8 mouse cellular contexts compared by ENCODE assay signal in the genomic region with DNA sequence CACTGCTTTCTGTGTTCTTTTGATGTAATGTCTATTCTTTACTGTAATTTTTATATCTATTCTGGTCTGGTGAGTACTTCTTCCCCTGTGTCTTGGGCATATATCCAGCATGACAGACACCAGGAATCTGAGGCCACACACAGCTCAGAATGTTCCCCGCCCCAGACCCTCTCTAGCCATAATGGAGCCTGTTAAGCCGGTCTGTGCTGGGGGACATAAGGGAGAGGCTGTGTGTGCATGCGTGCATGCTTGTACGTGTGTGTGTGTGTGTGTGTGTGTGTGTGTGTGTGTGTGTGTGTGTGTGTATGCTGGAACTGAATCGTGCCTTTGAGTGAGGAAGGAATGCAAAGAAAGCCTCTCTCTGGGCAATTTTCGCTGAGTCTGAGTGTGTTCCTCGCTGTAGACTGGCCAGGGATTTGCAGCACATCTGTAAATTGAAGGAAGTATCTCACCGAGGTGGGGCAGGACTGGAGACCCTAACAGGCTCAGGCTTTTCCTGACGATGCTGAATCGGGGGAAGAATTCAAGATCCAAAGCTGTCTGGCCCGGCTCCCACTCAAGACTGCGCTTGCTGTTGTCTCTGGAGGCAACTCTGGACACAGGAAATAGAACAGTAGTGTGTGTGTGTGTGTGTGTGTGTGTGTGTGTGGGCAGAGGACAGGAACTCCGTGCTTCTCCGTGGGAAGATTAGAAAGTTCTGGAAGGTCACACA. TPM values are rescaled to one million over a fixed set of nuclear protein-coding genes. Genes with fewer than 3 reads are reported as not detected.
A peak's percentile ranks its signal among the peaks of the same experiment; 100 is the strongest.
DNase-seq lines count a peak whose midpoint lies in the region; ATAC-seq lines count a peak whose summit lies in the region.

No protein-coding gene starts in this region.

- H3K4me3 ChIP-seq in embryonic facial prominence, embryonic 13.5 days, result no peak overlapping the region

- H3K9ac ChIP-seq in embryonic facial prominence, embryonic 13.5 days, result no peak overlapping the region

- 25% methylated on average over 14 of the region's 14 CpGs for WGBS in embryonic facial prominence, embryonic 13.5 days

- H3K9me3 ChIP-seq in embryonic facial prominence, embryonic 13.5 days, result no peaks in the 10 kb centered on the region

- intact Hi-C loops in heart, postnatal 25 days (cut with DNase I), result no loop called here

- DNase-seq in heart, adult 11 months, result peak; percentile 97
- no peak for DNase-seq in heart, postnatal 25 days (ENCODE audit: low spot score)
- DNase-seq in kidney, adult 11 months, result peak; percentile 43
- peak; percentile 82 for DNase-seq in lung, postnatal 10 days
- no peak for DNase-seq in right cerebral cortex, postnatal 4 days

- peak overlapping the region; percentile 80 for H3K27ac ChIP-seq in embryonic facial prominence, embryonic 13.5 days

- H3K4me2 ChIP-seq in embryonic facial prominence, embryonic 13.5 days, result peak overlapping the region; percentile 30

- no peaks in the 10 kb centered on the region for H3K27me3 ChIP-seq in embryonic facial prominence, embryonic 13.5 days

- no peaks in the 10 kb centered on the region for H3K36me3 ChIP-seq in embryonic facial prominence, embryonic 13.5 days

- peak; percentile 48; the same call in 1 of the 2 replicates for ATAC-seq in embryonic facial prominence, embryonic 13.5 days (ENCODE audit: insufficient number of reproducible peaks, insufficient read depth, low FRiP score, low TSS enrichment, low read depth)
- no peak for ATAC-seq in inflammation-experienced regulatory T-cells, adult 6 months
- no peak for ATAC-seq in cerebellum, adult (ENCODE audit: insufficient number of reproducible peaks, low FRiP score, low TSS enrichment)

- H3K4me1 ChIP-seq in embryonic facial prominence, embryonic 13.5 days, result peaks cover 34% of the 10 kb centered on the region

RNA-seq across cellular contexts. Expression of a gene that starts 30.6 kb away (rescaled TPM):
- total RNA-seq in heart, postnatal 25 days (2021), result 100 to 1,000 TPM; 500 to 510 TPM
- polyA plus RNA-seq in embryonic facial prominence, embryonic 13.5 days (2015; fragmentation: Nextera tagmentation; extraction: Ambion mirVana), result 35.3 and 38.9 TPM in 2 replicates
- polyA plus RNA-seq in inflammation-experienced regulatory T-cells, adult 6 months (2017; shearing (Covaris generic)), result 10 to 100 TPM in 2 of 3 experiments, 1 to 10 TPM in 1; 7.9 to 44.8 (median 39.6) TPM

RNA-seq across cellular contexts. Expression of a gene that starts 46.0 kb away (rescaled TPM):
- total RNA-seq in heart, postnatal 25 days (2021), result 1 to 10 TPM; 8.4 to 9.3 TPM
- 19.4 and 20.4 TPM in 2 replicates for polyA plus RNA-seq in embryonic facial prominence, embryonic 13.5 days (2015; fragmentation: Nextera tagmentation; extraction: Ambion mirVana)
- polyA plus RNA-seq in inflammation-experienced regulatory T-cells, adult 6 months (2017; shearing (Covaris generic)), result 10 to 100 TPM in 2 of 3 experiments, 1 to 10 TPM in 1; 7.9 to 13.5 (median 11.9) TPM

Comparison
In these comparisons a context has a peak if more than half of its experiments do, and no peak if none do; other contexts are left out.
1. DNase-seq: peak in heart, adult 11 months (single experiment), kidney, adult 11 months (single experiment) and lung, postnatal 10 days (single experiment); none in heart, postnatal 25 days (single experiment) and right cerebral cortex, postnatal 4 days (single experiment).